Mouse (Mus musculus) retina, postnatal 1 day (tissue): ENCODE results near the gene Stat4.
A peak's percentile ranks its signal among the peaks of the same experiment; 100 is the strongest.

ENCODE experiments used
- DNase-seq: peaks from one replicate; pipeline ENCODE4 v3.0.0-alpha.2; 2012

Stat4 gene

DNA sequence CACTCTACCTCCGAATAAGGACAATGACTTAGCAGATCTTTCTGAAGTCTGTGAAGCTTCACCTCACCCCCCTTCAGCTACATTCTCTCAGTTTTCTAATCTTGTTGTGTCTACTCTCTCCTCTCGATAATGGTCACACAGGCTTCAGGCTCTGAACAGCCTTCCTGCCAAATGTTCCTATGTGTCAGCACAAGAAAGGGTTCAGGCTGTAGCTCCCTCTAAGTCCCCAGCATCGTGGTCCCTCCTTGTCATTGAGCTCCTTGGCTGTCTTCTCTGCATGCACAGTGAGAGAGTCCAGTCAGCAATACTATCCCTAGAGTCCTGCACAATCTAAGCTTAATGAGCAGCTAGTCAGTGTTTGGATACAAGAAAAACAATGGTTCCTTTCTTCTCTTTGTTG is 124.3 kb downstream of the Stat4 start:
- no peak for DNase-seq

DNA sequence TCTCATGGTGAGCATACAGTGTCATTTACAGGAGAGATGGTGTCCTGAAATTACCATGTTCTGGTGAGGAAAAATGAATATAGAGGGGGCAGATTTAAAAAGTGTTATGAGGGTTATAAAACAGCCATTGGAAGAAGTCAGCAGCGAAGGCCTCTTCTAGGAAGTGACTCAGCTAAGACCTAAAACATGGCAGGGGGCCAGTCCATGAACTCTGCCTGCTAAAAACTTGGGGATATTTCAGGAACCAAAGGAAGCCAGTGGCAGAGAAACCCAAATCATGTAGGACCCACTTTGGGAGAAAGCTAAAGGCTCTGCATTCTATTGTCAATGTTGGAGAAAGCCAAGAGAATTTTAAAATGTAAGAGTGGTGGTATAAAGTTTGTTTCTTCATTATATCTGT is 125.4 kb downstream of the Stat4 start:
- no peak for DNase-seq

- DNase-seq = no peak
Measured at GRCm38 (mm10) chr1:52113067-52113665, 126.2 kb downstream of the Stat4 start.

DNA sequence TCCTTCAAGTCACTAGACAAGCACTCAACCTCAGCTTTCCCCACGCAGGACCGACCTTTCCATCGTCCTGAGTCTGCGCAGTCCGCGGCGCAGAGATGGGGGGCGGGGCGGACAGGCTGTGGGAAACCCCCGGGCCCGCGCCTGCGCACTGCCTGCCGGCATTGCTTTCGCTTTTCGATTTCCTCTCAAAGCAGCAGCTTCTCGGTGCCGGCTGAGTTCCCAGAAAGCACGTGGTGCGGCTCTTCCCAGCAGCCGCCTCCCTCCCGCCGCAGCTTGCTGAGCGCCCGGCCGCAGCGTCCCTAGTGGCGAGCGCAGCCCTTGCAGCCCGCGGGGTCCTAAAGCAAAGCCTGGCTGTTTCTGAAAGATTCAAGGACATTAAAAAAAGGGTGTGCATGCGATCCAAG is 126.7 kb downstream of the Stat4 start:
- peak; percentile 98 for DNase-seq

- DNase-seq = no peak
Measured at GRCm38 (mm10) chr1:52116441-52116840, 129.5 kb downstream of the Stat4 start.

DNA sequence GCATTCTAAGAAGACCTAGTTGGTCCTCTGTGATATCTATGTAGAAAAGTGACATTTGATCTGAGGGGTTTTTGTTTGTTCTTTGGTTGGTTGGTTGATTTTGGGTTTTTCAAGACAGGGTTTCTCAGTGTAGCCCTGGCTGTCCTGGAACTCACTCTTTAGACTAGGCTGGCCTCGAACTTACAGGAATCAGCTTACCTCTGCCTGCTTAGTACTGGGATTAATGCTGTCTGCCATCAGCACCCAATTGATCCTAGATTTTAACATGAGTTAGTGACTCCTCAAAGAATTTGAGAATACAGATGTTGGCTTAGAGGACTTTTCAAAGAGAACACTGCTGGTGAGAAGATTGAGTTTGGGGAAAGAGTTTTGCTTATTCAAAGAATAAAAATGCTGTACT is 130.8 kb downstream of the Stat4 start:
- DNase-seq = no peak

GRCm38 (mm10) chr1:52118860-52119591 is 132.1 kb downstream of the Stat4 start, which contains the start of gene Stat1:
Stat1 (plus strand) TSS chr1:52119440.
- DNase-seq = peak; percentile 95

GRCm38 (mm10) chr1:52119691-52120090 is 132.7 kb downstream of the Stat4 start:
- DNase-seq = no peak

DNA sequence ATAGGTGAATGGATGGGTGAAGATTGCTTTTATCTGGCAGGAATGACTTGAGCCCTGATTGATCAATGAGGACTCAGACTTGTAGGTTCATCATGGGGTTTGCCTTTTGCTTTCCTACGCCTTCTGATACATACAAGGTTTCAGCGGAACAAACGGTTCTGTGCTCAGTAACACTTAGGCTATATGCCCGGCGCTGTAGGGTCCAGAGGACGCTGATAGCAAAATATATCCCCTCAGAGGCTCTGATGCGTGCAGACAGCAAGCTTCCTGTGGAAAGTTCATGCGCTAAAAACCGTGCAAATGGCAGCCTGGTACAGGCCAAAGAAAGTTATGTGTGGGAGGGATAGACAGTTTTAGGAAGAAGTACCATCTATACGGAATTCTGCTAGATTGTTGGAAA is 133.2 kb downstream of the Stat4 start:
- DNase-seq = no peak

DNA sequence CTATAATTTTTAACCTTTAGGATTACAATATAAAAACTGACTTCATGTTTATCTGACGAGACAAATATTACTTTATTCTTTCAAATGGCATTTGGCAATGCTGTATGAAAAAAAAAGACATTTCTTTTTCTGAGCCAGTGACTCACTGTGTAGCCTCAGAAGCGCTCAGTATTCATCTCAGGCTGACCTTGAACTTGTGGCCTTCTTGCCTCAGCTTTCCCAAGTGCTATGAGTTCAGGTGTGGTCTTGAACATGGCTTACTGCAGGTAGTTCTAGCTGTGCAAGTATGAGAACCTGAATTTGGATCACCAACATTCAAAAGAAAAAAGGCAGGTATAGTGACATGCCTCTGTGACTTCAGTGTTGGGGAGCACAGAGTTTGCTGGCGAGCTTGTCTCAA is 134.1 kb downstream of the Stat4 start:
- no peak for DNase-seq

DNA sequence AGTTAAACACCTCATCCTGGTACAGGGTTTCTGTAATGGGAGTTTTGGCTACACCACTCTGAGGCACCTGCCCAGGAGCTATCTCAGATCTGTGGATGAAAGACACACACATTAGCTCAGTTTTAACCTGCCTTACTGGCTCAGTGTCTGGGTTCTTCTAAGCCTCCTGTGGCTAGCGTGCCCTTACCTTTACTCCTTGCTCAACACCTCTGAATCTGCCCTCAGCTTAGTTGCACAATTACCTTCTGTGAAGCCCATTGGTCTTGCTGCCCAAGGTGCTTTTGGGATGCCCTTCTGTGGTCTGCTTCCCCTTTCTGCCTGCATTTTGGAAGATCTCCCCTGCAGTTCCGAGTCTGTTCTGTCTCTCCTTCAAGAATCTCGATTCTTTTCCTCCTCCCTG is 137.9 kb downstream of the Stat4 start:
- no peak for DNase-seq

DNA sequence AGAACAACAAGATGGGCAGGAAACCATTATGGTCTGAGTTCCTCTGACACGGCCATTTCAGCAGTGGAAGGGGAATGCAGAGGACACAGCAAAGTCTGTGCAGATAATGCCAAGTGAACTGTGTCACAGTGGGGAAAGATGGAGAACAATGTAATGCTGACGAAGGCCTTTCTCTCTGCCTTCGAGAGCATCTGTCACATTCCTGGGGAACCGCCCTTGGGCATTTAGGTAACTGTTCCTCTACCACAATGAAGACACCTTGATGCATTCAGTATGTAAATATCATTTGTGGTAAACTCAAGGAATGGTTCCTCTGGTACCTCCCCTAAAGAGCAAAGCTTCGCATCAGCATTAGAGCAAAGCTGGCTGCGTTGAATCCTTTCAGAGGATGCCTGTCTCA is 140.4 kb downstream of the Stat4 start:
- DNase-seq = no peak

GRCm38 (mm10) chr1:52129794-52130193 is 142.8 kb downstream of the Stat4 start:
- no peak for DNase-seq

DNA sequence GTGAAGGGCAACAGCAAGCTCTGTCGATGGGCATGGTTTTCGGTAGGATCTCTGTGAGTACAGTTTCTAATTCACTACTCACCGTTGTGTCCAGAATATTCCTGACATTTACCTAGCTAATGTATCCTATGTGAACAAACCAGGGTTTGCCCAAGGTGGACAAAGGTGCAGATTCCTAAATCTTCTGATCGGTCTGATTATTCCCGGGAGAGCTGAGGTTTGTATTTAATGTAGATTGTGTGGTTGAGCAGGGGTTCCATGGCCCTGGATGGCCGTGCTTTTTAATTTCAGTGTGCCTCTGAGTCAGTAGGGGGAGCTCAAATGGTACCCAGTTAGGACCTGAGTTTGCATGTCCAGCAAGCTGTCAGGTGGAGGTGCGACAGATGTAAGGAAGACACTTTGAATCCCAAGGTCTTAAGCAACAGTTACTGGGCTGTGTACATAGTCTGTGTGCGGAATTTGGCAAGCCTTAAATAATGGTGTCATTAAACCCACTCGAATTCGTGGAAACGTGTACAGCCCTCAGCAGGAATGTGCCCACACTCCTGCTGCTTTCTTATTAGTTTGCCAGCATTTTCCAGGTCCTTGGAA is 144.9 kb downstream of the Stat4 start:
- no peak for DNase-seq

- DNase-seq = no peak
Measured at GRCm38 (mm10) chr1:52133254-52133653, 146.3 kb downstream of the Stat4 start.

DNA sequence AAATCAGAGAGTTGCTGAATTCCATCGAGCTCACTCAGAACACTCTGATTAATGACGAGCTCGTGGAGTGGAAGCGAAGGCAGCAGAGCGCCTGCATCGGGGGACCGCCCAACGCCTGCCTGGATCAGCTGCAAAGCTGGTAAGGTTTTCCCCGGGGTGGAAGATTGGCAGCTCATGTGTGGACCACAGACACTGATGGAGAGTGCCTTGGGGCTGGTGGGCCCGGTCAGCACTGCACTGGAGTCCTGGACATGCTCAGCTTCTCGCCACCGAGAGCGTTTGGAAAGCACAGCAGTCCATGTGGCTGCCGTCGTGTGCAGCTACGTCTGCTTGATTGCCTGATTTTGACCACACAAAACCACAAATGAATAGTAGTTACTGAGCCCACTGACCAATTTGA is 150.3 kb downstream of the Stat4 start:
- peak; percentile 46 for DNase-seq

DNA sequence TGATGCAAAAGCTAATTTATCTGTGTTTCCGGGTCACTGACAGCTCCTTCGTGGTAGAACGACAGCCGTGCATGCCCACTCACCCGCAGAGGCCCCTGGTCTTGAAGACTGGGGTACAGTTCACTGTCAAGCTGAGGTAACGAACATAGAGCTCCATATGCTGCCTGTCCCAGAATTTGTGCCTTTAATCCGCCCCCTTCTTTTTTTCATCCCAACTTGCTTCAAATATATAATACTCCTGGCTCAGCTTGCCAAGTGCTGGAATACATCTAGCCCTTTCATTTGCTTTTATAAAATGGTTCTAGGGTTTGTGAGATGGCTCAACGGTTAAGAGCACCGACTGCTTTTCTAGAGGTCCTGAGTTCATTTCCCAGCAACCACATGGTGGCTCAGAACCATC is 153.6 kb downstream of the Stat4 start:
- DNase-seq = no peak

DNA sequence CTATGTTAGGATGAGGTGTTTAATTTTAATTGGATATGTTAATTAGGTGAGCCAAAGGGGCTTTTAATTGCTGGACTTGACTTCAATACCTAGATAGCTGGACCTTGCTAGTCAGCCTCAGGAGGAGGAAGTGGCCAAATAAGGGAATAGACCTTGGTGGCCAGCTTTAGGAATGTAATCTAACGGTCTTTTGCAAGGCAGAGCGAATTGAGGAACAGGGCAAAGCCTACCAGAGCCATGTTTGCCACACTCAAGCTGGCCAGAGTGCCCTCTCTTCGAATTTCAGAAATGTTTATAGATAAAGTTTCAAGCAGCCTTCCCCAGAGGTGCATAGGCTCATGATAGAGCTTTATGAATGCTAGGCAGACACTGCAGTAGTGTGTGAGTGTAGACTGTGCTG is 154.5 kb downstream of the Stat4 start:
- DNase-seq = no peak

GRCm38 (mm10) chr1:52142117-52142516 is 155.2 kb downstream of the Stat4 start:
- no peak for DNase-seq

- DNase-seq = no peak
Measured at GRCm38 (mm10) chr1:52143191-52143590, 156.2 kb downstream of the Stat4 start.

GRCm38 (mm10) chr1:52143596-52144156 is 156.7 kb downstream of the Stat4 start:
- DNase-seq = no peak

GRCm38 (mm10) chr1:52144907-52145306 is 158.0 kb downstream of the Stat4 start:
- DNase-seq = no peak

- DNase-seq = peak; percentile 81
Measured at GRCm38 (mm10) chr1:52146214-52146970, 159.4 kb downstream of the Stat4 start.
